Mouse (Mus musculus) liver, adult 2 months (tissue): ENCODE data around the gene Gp1bb. TPM values are rescaled to one million over a fixed set of nuclear protein-coding genes. Genes with fewer than 3 reads are reported as not detected.

Experiments used
- DNase-seq: peaks from one replicate; pipeline ENCODE4 v3.0.0-alpha.2; 2011; ENCODE audit warnings: low read depth, low spot score; ENCODE audit errors: extremely low read depth
- H3K27ac ChIP-seq: fragments of 200-500 bp; replicated peaks from 2 replicates; pipeline ENCODE4 v1.5.1; 2012; ENCODE audit warnings: low read depth, mild to moderate bottlenecking, control low read depth, inconsistent platforms, low read length; ENCODE audit not compliant: insufficient read depth
- H3K27me3 ChIP-seq: fragments of 200-500 bp; 2 replicates; pipeline ENCODE4 v1.6.1; 2012; ENCODE audit warnings: mild to moderate bottlenecking, moderate library complexity, low read length, inconsistent platforms; ENCODE audit not compliant: control insufficient read depth, insufficient read depth
- H3K36me3 ChIP-seq: fragments of 200-500 bp; 2 replicates; pipeline ENCODE4 v1.6.1; 2012; ENCODE audit warnings: low read length, inconsistent platforms; ENCODE audit not compliant: control insufficient read depth, insufficient read depth
- H3K4me1 ChIP-seq: fragments of 200-500 bp; 2 replicates; pipeline ENCODE4 v1.6.1; 2011; ENCODE audit warnings: low read length; ENCODE audit not compliant: control insufficient read depth, insufficient read depth
- H3K4me3 ChIP-seq: fragments of 200-500 bp; 2 replicates; pipeline ENCODE4 v1.5.1; 2011; ENCODE audit warnings: low read depth, mild to moderate bottlenecking, control low read depth, low read length, moderate library complexity; ENCODE audit not compliant: insufficient read depth
- H3K79me2 ChIP-seq: fragments of 200-500 bp; 2 replicates; pipeline ENCODE4 v1.6.1; 2012; ENCODE audit warnings: inconsistent platforms, mild to moderate bottlenecking, low read length, moderate library complexity; ENCODE audit not compliant: control insufficient read depth, insufficient read depth
- H3K9ac ChIP-seq: fragments of 200-500 bp; 2 replicates; pipeline ENCODE4 v1.6.1; 2012; ENCODE audit warnings: low read depth, mild to moderate bottlenecking, control low read depth, inconsistent platforms, low read length
- CTCF ChIP-seq: fragments of 200-500 bp; IDR thresholded peaks from 2 replicates; pipeline ENCODE4 v1.5.1; 2011; ENCODE audit warnings: low read depth, low read length, control low read depth
- POLR2A ChIP-seq: fragments of 200-500 bp; IDR thresholded peaks from 2 replicates; pipeline ENCODE4 v1.6.1; 2011; ENCODE audit warnings: low read length, control low read depth; ENCODE audit not compliant: insufficient read depth; ENCODE audit errors: extremely low read depth
- WGBS: fragments of 180-500 bp; shearing (Covaris S2); methylation state at CpG from one replicate; pipeline ENCODE4 v1.1.7; 2018; 5-methylcytosine and 5-hydroxymethylcytosine counted together
- polyA plus RNA-seq: library from polyadenylated mRNA; depleted of rRNA; stranded (reverse); fragments of >200 nt; gene quantifications from 2 replicates; pipeline ENCODE4 v1.2.3, GENCODE M21; 2012; rRNA removed
- total RNA-seq: library from RNA; depleted of rRNA; stranded (reverse); fragments of >200 nt; gene quantifications from 2 replicates; pipeline ENCODE4 v1.2.3, GENCODE M21; 2014; rRNA removed

The Gp1bb gene
- total RNA-seq (not detected in 2 replicates), polyA plus RNA-seq (0.21 TPM in 1 of 2 replicates, not detected in the other)

- no peak within 1 kb of the TSS for H3K27ac ChIP-seq
- H3K27me3 ChIP-seq, result peaks cover 23% of the 10 kb centered on the region
- no peak for DNase-seq
- H3K4me1 ChIP-seq, result peaks cover 5% of the 10 kb centered on the region
- H3K79me2 ChIP-seq, result no peaks in the 10 kb centered on the region
- WGBS, result 35% methylated on average over 17 of the region's 17 CpGs
- TF ChIP-seq POLR2A, result no peak
- no peak for TF ChIP-seq CTCF
- H3K4me3 ChIP-seq, result no peak within 1 kb of the TSS
- no peak within 1 kb of the TSS for H3K9ac ChIP-seq
- H3K36me3 ChIP-seq, result no peaks in the 10 kb centered on the region
These were observed at the start of gene Gp1bb for GRCm38 (mm10) chr16:18622019-18622418. Gene Gp1bb (minus strand): TSS chr16:18622403.

GRCm38 (mm10) chr16:18669914-18670313 is 47.7 kb upstream of the Gp1bb start:
- Histone ChIP-seq H3K27me3 (no peaks in the 10 kb centered on the region), H3K36me3 (no peaks in the 10 kb centered on the region), H3K79me2 (no peaks in the 10 kb centered on the region), H3K9ac (no peak overlapping the region), H3K4me1 (no peaks in the 10 kb centered on the region), H3K4me3 (no peak overlapping the region), H3K27ac (no peak overlapping the region)
- WGBS, result 66% methylated on average over 6 of the region's 6 CpGs
- TF ChIP-seq POLR2A (no peak), CTCF (no peak)
- no peak for DNase-seq

- 75% methylated on average over 4 of the region's 4 CpGs for WGBS
- H3K4me3 ChIP-seq, result no peak overlapping the region
- no peak for DNase-seq
- H3K36me3 ChIP-seq, result no peaks in the 10 kb centered on the region
- H3K79me2 ChIP-seq, result no peaks in the 10 kb centered on the region
- no peaks in the 10 kb centered on the region for H3K27me3 ChIP-seq
- H3K9ac ChIP-seq, result no peak overlapping the region
- no peaks in the 10 kb centered on the region for H3K4me1 ChIP-seq
- no peak for TF ChIP-seq POLR2A
- no peak for TF ChIP-seq CTCF
- H3K27ac ChIP-seq, result no peak overlapping the region
These were observed 36.4 kb upstream of the Gp1bb start for GRCm38 (mm10) chr16:18658597-18658996.

GRCm38 (mm10) chr16:18655372-18656098 is 33.3 kb upstream of the Gp1bb start:
- H3K27ac ChIP-seq, result no peak overlapping the region
- H3K27me3 ChIP-seq, result no peaks in the 10 kb centered on the region
- H3K4me3 ChIP-seq, result no peak overlapping the region
- no peaks in the 10 kb centered on the region for H3K36me3 ChIP-seq
- H3K4me1 ChIP-seq, result no peaks in the 10 kb centered on the region
- WGBS, result 66% methylated on average over 5 of the region's 5 CpGs
- H3K9ac ChIP-seq, result no peak overlapping the region
- no peak for DNase-seq
- H3K79me2 ChIP-seq, result no peaks in the 10 kb centered on the region
- TF ChIP-seq POLR2A (no peak), CTCF (no peak)

- Histone ChIP-seq H3K4me3 (no peak overlapping the region), H3K36me3 (no peaks in the 10 kb centered on the region), H3K27me3 (no peaks in the 10 kb centered on the region), H3K4me1 (no peaks in the 10 kb centered on the region), H3K9ac (no peak overlapping the region), H3K79me2 (no peaks in the 10 kb centered on the region), H3K27ac (no peak overlapping the region)
- TF ChIP-seq POLR2A (no peak), CTCF (no peak)
- 85% methylated on average over 6 of the region's 6 CpGs for WGBS
- DNase-seq, result no peak
These were observed 31.3 kb upstream of the Gp1bb start for GRCm38 (mm10) chr16:18653290-18654160.

- no peak overlapping the region for H3K9ac ChIP-seq
- no peak overlapping the region for H3K4me3 ChIP-seq
- WGBS, result 66% methylated on average over 3 of the region's 3 CpGs
- H3K27ac ChIP-seq, result no peak overlapping the region
- no peaks in the 10 kb centered on the region for H3K27me3 ChIP-seq
- H3K4me1 ChIP-seq, result no peaks in the 10 kb centered on the region
- no peaks in the 10 kb centered on the region for H3K79me2 ChIP-seq
- no peak for DNase-seq
- TF ChIP-seq POLR2A (no peak), CTCF (no peak)
- H3K36me3 ChIP-seq, result no peaks in the 10 kb centered on the region
These were observed 26.9 kb upstream of the Gp1bb start for GRCm38 (mm10) chr16:18649126-18649525.
